Mouse (Mus musculus) olfactory bulb, adult 2 months (tissue): ENCODE results near the gene Mtmr4.

Experiments used
- CTCF ChIP-seq: fragments of 200-500 bp; IDR thresholded peaks from 2 replicates; pipeline ENCODE4 v1.5.1; 2012; ENCODE audit warnings: low read depth, mild to moderate bottlenecking, low read length, moderate library complexity; ENCODE audit not compliant: insufficient read depth
- POLR2A ChIP-seq: fragments of 200-500 bp; IDR thresholded peaks from 2 replicates; pipeline ENCODE4 v1.6.1; 2012; ENCODE audit warnings: mild to moderate bottlenecking, low read depth, low read length, moderate library complexity; ENCODE audit not compliant: insufficient read depth

DNA sequence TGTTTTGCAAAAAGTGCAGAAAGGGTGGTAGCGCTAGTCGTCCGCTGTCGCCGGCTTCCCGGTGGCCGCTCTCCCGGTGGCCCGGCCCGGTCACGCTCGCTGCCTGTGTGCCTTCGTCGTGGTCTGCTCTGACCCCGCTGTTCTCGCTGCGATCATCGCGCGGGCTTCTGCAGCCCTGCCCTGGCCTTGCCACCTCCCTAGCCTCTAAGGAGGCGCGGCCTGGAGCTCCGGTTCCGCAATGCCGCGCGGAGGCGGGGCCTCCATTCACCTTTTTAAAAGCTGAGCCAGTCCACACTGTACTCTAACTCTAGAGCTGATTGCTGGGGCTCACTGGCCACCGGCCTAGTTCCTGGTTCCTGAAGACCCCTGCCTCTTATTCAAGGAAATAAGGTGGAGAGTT, 47.2 kb downstream of the Mtmr4 start:
- TF ChIP-seq CTCF, result no peak
- no peak for TF ChIP-seq POLR2A
